Mouse (Mus musculus): ENCODE measurements around the gene Neurod1. TPM values are rescaled to one million over a fixed set of nuclear protein-coding genes. Genes with fewer than 3 reads are reported as not detected.

The Neurod1 gene
- polyA plus RNA-seq (2017; shearing (Covaris generic)): not detected

GRCm38 (mm10) chr2:79456575-79457349, at the start of gene Neurod1, which contains the start of gene Cerkl:
Gene Neurod1, minus strand, starts transcription at chr2:79456751.
Gene Cerkl, minus strand, starts transcription at chr2:79456785.

Other genes with a start within 250 kb of the Neurod1 start
- gene Itga4, start 201.3 kb downstream of the Neurod1 start, polyA plus RNA-seq (2017; shearing (Covaris generic)): 263 TPM
- 8.7 TPM for gene Cerkl, start within 50 bp of the Neurod1 start, polyA plus RNA-seq (2017; shearing (Covaris generic))
- 2.8 TPM for gene Itprid2, start 178.6 kb upstream of the Neurod1 start, polyA plus RNA-seq (2017; shearing (Covaris generic))